Mouse (Mus musculus): ENCODE data around the gene Zfp64. TPM values are rescaled to one million over a fixed set of nuclear protein-coding genes. Genes with fewer than 3 reads are reported as not detected.

Gene Zfp64
- polyA plus RNA-seq, 1 experiment from 2014 or later = 44.0 TPM

- DNase-seq (ENCODE audit: low spot score) = peak; percentile 79
- H3K9ac ChIP-seq (replicated peaks; ENCODE audit: low read length) = no peak overlapping the region
- no peak for ATAC-seq (replicated peaks; ENCODE audit: insufficient number of reproducible peaks, low FRiP score, low TSS enrichment, low read depth)
- no peak overlapping the region for H3K4me2 ChIP-seq (ENCODE audit: low read depth, low read length)
- 15% methylated on average over 9 of the region's 9 CpGs for WGBS
- no peak overlapping the region for H3K27ac ChIP-seq (replicated peaks; ENCODE audit: low read depth, low read length)
- H3K4me3 ChIP-seq (ENCODE audit: low read depth, low read length) = no peak overlapping the region
- no peaks in the 10 kb centered on the region for H3K36me3 ChIP-seq (replicated peaks; ENCODE audit: control insufficient read depth, insufficient read depth, low read depth, low read length)
- H3K9me3 ChIP-seq (replicated peaks; ENCODE audit: control insufficient read depth, low read length) = no peaks in the 10 kb centered on the region
- no peaks in the 10 kb centered on the region for H3K27me3 ChIP-seq (ENCODE audit: control insufficient read depth, insufficient read depth, low read length)
- H3K4me1 ChIP-seq (ENCODE audit: control insufficient read depth, insufficient read depth, low read length) = no peaks in the 10 kb centered on the region
Observed at GRCm38 (mm10) chr2:168904188-168904587, 51.2 kb downstream of the Zfp64 start.

DNA sequence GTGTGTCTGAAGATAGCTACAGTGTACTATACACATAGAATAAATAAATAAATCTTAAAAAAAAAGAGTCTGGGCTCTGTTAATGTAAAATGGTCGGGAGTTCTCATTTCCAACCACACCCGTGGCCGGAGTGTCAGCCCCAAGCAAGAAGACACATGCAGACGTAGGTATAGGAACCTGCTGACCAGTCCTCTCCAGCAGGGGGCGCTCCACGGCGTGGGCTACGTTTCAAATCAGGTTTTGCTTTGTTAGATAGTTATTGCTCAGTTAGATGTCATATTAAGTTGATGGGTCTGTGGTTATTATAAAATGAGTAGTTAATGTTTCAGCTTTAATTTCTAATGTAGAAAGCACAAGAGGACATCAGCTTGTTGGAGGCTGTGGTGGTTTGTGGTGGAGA is 52.8 kb downstream of the Zfp64 start:
- Histone ChIP-seq H3K4me2 (ENCODE audit: low read depth, low read length) (no peak overlapping the region), H3K9me3 (replicated peaks; ENCODE audit: control insufficient read depth, low read length) (no peaks in the 10 kb centered on the region), H3K4me3 (ENCODE audit: low read depth, low read length) (no peak overlapping the region), H3K36me3 (replicated peaks; ENCODE audit: control insufficient read depth, insufficient read depth, low read depth, low read length) (no peaks in the 10 kb centered on the region), H3K27ac (replicated peaks; ENCODE audit: low read depth, low read length) (no peak overlapping the region), H3K9ac (replicated peaks; ENCODE audit: low read length) (no peak overlapping the region), H3K4me1 (ENCODE audit: control insufficient read depth, insufficient read depth, low read length) (no peaks in the 10 kb centered on the region), H3K27me3 (ENCODE audit: control insufficient read depth, insufficient read depth, low read length) (no peaks in the 10 kb centered on the region)
- WGBS = 22% methylated on average over 8 of the region's 8 CpGs
- ATAC-seq (replicated peaks; ENCODE audit: insufficient number of reproducible peaks, low FRiP score, low TSS enrichment, low read depth) = no peak
- DNase-seq (ENCODE audit: low spot score) = peak; percentile 48

DNA sequence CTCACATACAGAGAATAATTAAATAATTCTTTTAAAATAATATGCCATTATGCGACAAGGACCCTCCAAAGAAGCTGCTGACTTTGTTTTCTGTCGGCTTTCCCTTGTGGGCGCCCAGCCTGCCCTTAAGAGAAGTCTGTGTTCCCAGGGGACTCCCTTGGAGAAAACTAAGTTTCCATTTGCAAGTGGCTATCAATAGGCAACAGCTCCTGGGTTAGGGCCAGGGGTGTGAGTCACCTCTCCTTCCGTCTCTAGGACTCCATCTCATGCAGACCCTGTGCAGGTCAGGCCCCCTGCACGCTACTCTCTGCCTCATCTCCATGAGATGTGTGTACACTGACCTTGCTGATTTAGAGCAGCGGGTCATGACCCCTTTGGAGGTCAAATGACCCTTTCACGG is 57.5 kb downstream of the Zfp64 start:
- Histone ChIP-seq H3K4me3 (ENCODE audit: low read depth, low read length) (no peak overlapping the region), H3K36me3 (replicated peaks; ENCODE audit: control insufficient read depth, insufficient read depth, low read depth, low read length) (no peaks in the 10 kb centered on the region)
- 73% methylated on average over 7 of the region's 7 CpGs for WGBS

DNA sequence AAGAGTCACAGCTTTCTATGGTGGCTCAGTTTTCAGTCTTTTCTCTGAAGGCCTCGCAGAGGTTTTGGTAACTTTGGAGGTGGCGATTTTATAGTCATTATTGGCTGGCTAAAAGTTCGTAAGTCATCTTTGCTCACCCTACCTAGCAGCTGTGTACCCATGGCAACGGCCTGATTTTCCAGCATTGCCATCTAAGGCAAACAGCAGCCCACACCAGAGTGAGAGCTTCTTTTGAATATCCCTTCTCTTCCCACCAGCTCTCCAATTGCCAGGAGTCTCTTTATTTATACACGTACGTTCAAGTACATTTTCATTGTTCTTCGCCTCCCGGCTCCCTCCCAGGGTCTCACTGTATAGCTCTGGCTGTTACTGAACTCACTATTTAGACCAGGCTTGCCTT is 59.9 kb downstream of the Zfp64 start:
- no peak for ATAC-seq (replicated peaks; ENCODE audit: insufficient number of reproducible peaks, low FRiP score, low TSS enrichment, low read depth)
- Histone ChIP-seq H3K4me2 (ENCODE audit: low read depth, low read length) (no peak overlapping the region), H3K27ac (replicated peaks; ENCODE audit: low read depth, low read length) (no peak overlapping the region), H3K27me3 (ENCODE audit: control insufficient read depth, insufficient read depth, low read length) (no peaks in the 10 kb centered on the region), H3K9me3 (replicated peaks; ENCODE audit: control insufficient read depth, low read length) (no peaks in the 10 kb centered on the region), H3K4me1 (ENCODE audit: control insufficient read depth, insufficient read depth, low read length) (no peaks in the 10 kb centered on the region), H3K4me3 (ENCODE audit: low read depth, low read length) (no peak overlapping the region), H3K36me3 (replicated peaks; ENCODE audit: control insufficient read depth, insufficient read depth, low read depth, low read length) (no peaks in the 10 kb centered on the region), H3K9ac (replicated peaks; ENCODE audit: low read length) (no peak overlapping the region)
- no peak for DNase-seq (ENCODE audit: low spot score)
- WGBS = 88% methylated on average over 8 of the region's 8 CpGs

More for the DNA sequence above, 57.5 kb downstream of the Zfp64 start:
- Histone ChIP-seq H3K9me3 (replicated peaks; ENCODE audit: control insufficient read depth, low read length) (no peaks in the 10 kb centered on the region), H3K4me2 (ENCODE audit: low read depth, low read length) (no peak overlapping the region), H3K9ac (replicated peaks; ENCODE audit: low read length) (no peak overlapping the region), H3K27me3 (ENCODE audit: control insufficient read depth, insufficient read depth, low read length) (no peaks in the 10 kb centered on the region), H3K4me1 (ENCODE audit: control insufficient read depth, insufficient read depth, low read length) (no peaks in the 10 kb centered on the region), H3K27ac (replicated peaks; ENCODE audit: low read depth, low read length) (no peak overlapping the region)
- DNase-seq (ENCODE audit: low spot score) = no peak
- no peak for ATAC-seq (replicated peaks; ENCODE audit: insufficient number of reproducible peaks, low FRiP score, low TSS enrichment, low read depth)

GRCm38 (mm10) chr2:168894738-168895137 is 60.6 kb downstream of the Zfp64 start:
- no peak overlapping the region for H3K4me2 ChIP-seq (ENCODE audit: low read depth, low read length)
- no peaks in the 10 kb centered on the region for H3K36me3 ChIP-seq (replicated peaks; ENCODE audit: control insufficient read depth, insufficient read depth, low read depth, low read length)
- 91% methylated on average over 7 of the region's 7 CpGs for WGBS
- H3K4me3 ChIP-seq (ENCODE audit: low read depth, low read length) = no peak overlapping the region
- no peak for DNase-seq (ENCODE audit: low spot score)
- no peak overlapping the region for H3K9ac ChIP-seq (replicated peaks; ENCODE audit: low read length)
- H3K9me3 ChIP-seq (replicated peaks; ENCODE audit: control insufficient read depth, low read length) = no peaks in the 10 kb centered on the region
- no peak overlapping the region for H3K27ac ChIP-seq (replicated peaks; ENCODE audit: low read depth, low read length)
- H3K27me3 ChIP-seq (ENCODE audit: control insufficient read depth, insufficient read depth, low read length) = no peaks in the 10 kb centered on the region
- H3K4me1 ChIP-seq (ENCODE audit: control insufficient read depth, insufficient read depth, low read length) = no peaks in the 10 kb centered on the region
- ATAC-seq (replicated peaks; ENCODE audit: insufficient number of reproducible peaks, low FRiP score, low TSS enrichment, low read depth) = no peak

DNA sequence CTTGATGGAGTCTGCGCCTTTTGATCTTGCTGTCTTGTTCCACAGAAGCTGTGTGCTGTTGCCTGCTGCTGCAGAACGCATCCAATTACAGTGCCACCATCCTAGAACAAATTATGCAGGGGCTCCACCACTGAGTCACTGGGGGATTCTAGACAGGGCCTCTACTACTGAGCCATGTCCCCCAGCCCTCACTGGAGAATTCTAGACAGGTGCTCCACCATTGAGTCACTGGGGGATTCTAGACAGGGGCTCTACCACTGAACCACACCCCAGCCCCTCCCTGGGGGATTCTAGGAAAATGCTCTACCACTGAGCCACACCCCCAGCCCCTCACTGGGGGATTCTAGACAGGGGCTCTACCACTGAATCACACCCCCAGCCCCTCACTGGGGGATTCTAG is 63.3 kb downstream of the Zfp64 start:
- no peaks in the 10 kb centered on the region for H3K4me1 ChIP-seq (ENCODE audit: control insufficient read depth, insufficient read depth, low read length)
- H3K27me3 ChIP-seq (ENCODE audit: control insufficient read depth, insufficient read depth, low read length) = no peaks in the 10 kb centered on the region
- H3K36me3 ChIP-seq (replicated peaks; ENCODE audit: control insufficient read depth, insufficient read depth, low read depth, low read length) = no peaks in the 10 kb centered on the region
- 84% methylated on average over 2 of the region's 2 CpGs for WGBS
- H3K4me3 ChIP-seq (ENCODE audit: low read depth, low read length) = no peak overlapping the region
- DNase-seq (ENCODE audit: low spot score) = no peak
- ATAC-seq (replicated peaks; ENCODE audit: insufficient number of reproducible peaks, low FRiP score, low TSS enrichment, low read depth) = no peak
- H3K9me3 ChIP-seq (replicated peaks; ENCODE audit: control insufficient read depth, low read length) = no peaks in the 10 kb centered on the region
- H3K27ac ChIP-seq (replicated peaks; ENCODE audit: low read depth, low read length) = no peak overlapping the region
- H3K4me2 ChIP-seq (ENCODE audit: low read depth, low read length) = no peak overlapping the region
- no peak overlapping the region for H3K9ac ChIP-seq (replicated peaks; ENCODE audit: low read length)

DNA sequence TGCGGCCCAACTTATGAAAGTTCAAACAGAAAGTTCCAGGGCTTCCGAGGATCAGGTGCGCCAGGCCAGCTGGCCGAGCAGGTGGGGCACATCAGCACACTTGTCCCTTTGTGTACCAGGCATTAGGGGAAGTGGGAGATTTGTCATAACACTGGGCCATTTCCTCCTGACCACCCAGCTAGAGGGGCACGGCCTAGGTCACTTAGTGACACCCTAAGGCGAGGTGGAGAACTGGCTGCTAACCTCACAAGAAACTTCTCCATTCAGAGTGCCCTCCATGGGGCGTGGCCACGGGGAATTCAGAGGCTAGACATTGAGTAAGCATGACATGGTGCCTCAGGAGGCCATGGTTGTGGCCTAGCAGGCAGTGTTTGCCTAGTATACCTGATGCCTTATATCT is 70.7 kb downstream of the Zfp64 start:
- H3K4me1 ChIP-seq (ENCODE audit: control insufficient read depth, insufficient read depth, low read length) = no peaks in the 10 kb centered on the region
- H3K4me2 ChIP-seq (ENCODE audit: low read depth, low read length) = no peak overlapping the region
- no peak for ATAC-seq (replicated peaks; ENCODE audit: insufficient number of reproducible peaks, low FRiP score, low TSS enrichment, low read depth)
- H3K4me3 ChIP-seq (ENCODE audit: low read depth, low read length) = no peak overlapping the region
- no peak overlapping the region for H3K27ac ChIP-seq (replicated peaks; ENCODE audit: low read depth, low read length)
- no peaks in the 10 kb centered on the region for H3K36me3 ChIP-seq (replicated peaks; ENCODE audit: control insufficient read depth, insufficient read depth, low read depth, low read length)
- no peaks in the 10 kb centered on the region for H3K27me3 ChIP-seq (ENCODE audit: control insufficient read depth, insufficient read depth, low read length)
- no peaks in the 10 kb centered on the region for H3K9me3 ChIP-seq (replicated peaks; ENCODE audit: control insufficient read depth, low read length)
- H3K9ac ChIP-seq (replicated peaks; ENCODE audit: low read length) = no peak overlapping the region
- WGBS = 59% methylated on average over 8 of the region's 8 CpGs
- DNase-seq (ENCODE audit: low spot score) = no peak

- Histone ChIP-seq H3K4me3 (ENCODE audit: low read depth, low read length) (no peak overlapping the region), H3K27ac (replicated peaks; ENCODE audit: low read depth, low read length) (no peak overlapping the region), H3K4me1 (ENCODE audit: control insufficient read depth, insufficient read depth, low read length) (no peaks in the 10 kb centered on the region), H3K27me3 (ENCODE audit: control insufficient read depth, insufficient read depth, low read length) (no peaks in the 10 kb centered on the region), H3K9ac (replicated peaks; ENCODE audit: low read length) (no peak overlapping the region), H3K36me3 (replicated peaks; ENCODE audit: control insufficient read depth, insufficient read depth, low read depth, low read length) (no peaks in the 10 kb centered on the region), H3K4me2 (ENCODE audit: low read depth, low read length) (no peak overlapping the region), H3K9me3 (replicated peaks; ENCODE audit: control insufficient read depth, low read length) (no peaks in the 10 kb centered on the region)
- no peak for ATAC-seq (replicated peaks; ENCODE audit: insufficient number of reproducible peaks, low FRiP score, low TSS enrichment, low read depth)
- no peak for DNase-seq (ENCODE audit: low spot score)
- WGBS = 83% methylated on average over 1 of the region's 1 CpGs
Observed at GRCm38 (mm10) chr2:168882997-168883396, 72.4 kb downstream of the Zfp64 start.

All from embryonic facial prominence, embryonic 11.5 days (tissue).